Mouse (Mus musculus) left cerebral cortex, postnatal 14 days (tissue): Measurements from ENCODE around the gene Ppt2. TPM values are rescaled to one million over a fixed set of nuclear protein-coding genes. Genes with fewer than 3 reads are reported as not detected.

Experiments
- DNase-seq, 2 experiments: peaks; one replicate each; pipeline ENCODE4 v3.0.0; 2021 to 2022; ENCODE audit warnings: low spot score in 2 of 2, mixed read lengths in 1 of 2
- intact Hi-C: fragments of 180-260 bp; cut with DNase I; formaldehyde crosslinking; loops from one replicate; pipeline ENCODE4 v1.15.1; 2025
- total RNA-seq, 2 experiments: library from RNA; stranded (reverse); gene quantifications; 2 replicates each; pipeline ENCODE4 v1.2.3; 2021

The Ppt2 gene
- total RNA-seq, 2 experiments from 2014 or later: 39.3 to 45.7 TPM

DNA sequence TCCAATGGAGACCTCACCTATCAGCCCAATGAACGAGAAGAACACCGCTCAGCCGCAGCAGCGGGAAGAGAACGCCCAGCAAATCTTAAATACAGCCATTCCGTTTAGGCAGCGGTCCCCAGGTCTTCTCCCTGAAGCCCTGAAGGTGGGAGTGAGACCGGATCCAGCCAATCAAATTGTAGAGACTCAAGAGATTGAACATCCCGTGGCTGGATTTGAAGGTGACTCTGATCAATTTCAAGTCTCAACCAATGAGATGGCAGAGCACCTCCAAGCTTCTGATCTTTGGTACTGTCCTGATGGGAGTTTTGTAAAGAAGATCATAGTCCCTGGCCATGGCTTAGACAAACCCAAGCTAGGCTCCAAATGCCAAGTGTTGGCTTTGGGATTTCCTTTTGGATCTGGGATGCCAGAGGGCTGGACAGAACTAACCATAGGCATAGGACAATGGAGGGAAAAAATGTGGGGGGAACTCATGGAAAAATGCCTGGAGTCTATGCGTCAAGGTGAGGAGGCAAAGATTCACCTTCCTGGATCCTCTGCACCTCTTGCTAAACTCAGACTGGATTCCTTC lies 17.0 kb upstream of the Ppt2 start:
- intact Hi-C loops: no loop called here
- DNase-seq: no peak

DNA sequence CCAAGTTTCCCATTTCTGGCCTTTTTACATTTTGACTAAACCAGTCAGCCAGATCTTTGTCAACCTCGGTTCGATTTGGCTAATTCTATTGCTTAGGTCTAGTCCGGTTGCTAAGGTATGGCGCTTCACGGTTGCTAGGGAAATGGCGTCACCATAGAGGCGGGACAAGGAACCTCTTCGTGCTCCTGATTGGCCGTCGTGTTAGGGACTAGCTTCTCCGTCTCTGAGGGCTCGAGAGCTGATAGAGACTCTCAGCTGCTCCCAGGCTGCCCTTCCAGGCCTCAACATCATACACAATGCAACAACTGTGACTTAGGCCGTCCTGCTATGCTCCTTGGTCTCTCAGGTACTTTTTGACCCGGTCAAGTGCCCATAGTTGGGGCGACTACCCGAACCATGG lies 16.3 kb upstream of the Ppt2 start, which contains the start of gene Fkbpl:
TSS of gene Fkbpl (plus strand) at position 157 of the 400 bp plus-strand sequence.
- DNase-seq: peak; percentile 98
- intact Hi-C loops: no loop called here

DNA sequence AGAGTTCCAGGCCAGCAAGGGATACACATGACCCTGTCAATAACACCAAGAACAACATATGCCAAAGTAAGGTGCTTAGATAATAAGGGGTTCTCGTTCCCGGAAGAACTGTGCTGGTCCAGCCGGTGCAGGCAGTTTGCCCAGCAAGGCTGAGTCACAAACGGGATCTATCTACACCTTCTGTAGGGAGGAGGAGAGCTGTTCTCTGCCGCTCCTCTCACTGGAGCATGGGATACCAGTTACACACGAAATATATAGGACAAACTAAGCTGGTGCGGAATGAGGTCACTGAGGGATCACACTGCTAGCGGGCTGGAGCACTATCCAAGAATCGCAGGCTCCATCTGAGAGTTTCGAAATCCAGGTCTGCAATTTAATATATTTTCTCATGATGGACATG lies 15.6 kb upstream of the Ppt2 start:
- intact Hi-C loops: no loop called here
- no peak for DNase-seq

DNA sequence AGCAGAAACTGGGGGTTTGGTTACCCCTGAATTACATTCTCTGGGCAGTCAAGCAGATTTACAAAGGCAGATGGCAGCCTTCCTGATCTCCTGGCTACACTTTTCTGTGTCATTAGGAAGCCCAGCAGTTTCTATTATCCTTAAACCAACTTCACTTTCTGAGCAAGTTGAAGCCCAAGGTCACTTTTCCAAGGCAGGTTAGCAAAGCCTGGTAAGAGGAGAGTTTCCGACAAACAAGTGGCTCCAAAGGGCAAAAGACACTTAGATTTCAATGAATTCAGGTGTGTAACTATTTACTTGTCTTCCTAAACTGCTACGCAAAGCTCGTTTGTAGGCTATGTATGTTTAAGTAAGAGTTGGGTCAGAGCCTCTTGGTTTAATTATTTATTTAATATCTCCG lies 15.1 kb upstream of the Ppt2 start:
- intact Hi-C loops: no loop called here
- DNase-seq: no peak

DNA sequence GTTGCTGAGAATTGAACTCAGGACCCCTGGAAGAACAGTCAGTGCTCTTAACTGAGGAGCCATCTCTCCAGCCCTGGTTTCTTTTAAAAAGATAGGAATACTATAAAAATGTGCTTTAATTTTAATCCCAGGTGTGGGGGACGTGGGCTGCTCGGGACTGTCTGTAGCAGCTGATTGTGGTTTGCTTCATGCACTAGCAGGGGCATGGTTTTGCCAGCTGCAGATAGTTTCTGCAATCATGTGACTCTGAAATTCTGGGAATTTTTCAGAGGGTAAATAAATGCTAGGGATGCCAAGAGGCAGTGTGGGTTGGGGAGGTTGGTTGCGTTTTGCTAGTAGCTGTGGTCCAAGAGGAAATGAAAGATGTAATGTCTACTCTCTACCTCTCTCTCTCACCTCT lies 13.6 kb upstream of the Ppt2 start:
- intact Hi-C loops: no loop called here
- no peak for DNase-seq

DNA sequence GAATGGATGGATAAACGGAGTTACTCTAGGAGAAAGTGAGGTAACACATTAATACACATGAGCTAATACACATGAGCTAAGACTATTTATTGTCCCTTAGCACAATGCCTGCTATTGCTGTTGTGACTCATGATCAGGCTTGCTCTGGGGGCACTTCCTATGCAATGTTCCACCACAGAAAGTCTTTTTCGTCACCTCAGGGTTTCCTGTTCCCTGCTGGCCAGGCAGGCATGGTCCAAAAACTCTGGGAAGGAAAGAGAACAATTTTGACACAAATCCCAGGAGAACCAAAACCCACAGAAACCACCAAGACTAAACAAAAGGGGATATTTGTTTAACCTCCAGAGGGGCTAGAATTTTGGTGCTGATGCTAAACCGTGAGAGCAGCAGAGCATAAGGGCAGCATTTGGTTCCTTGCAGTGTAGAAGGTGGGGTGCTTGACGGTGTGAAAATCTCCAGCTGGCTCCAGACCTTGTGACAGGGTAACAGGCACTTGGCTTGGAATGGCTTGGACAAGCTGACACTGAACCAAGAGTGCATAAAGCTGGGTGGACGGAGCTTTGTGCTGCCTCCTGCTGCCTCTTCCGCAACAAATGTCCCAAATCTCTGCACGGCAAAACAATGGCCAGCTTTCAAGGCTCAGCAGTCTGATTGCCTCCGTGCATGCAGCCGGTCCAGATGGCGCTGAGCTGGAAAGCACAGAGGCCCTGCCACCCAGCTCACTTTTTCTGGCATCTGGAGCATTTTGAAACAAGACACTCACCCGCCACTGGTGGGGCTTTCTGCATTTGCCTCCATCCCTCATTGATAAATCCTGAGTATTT lies 12.7 kb upstream of the Ppt2 start:
- DNase-seq: peak in 1 of 2 experiments; percentile 58
- intact Hi-C loops: no loop called here

DNA sequence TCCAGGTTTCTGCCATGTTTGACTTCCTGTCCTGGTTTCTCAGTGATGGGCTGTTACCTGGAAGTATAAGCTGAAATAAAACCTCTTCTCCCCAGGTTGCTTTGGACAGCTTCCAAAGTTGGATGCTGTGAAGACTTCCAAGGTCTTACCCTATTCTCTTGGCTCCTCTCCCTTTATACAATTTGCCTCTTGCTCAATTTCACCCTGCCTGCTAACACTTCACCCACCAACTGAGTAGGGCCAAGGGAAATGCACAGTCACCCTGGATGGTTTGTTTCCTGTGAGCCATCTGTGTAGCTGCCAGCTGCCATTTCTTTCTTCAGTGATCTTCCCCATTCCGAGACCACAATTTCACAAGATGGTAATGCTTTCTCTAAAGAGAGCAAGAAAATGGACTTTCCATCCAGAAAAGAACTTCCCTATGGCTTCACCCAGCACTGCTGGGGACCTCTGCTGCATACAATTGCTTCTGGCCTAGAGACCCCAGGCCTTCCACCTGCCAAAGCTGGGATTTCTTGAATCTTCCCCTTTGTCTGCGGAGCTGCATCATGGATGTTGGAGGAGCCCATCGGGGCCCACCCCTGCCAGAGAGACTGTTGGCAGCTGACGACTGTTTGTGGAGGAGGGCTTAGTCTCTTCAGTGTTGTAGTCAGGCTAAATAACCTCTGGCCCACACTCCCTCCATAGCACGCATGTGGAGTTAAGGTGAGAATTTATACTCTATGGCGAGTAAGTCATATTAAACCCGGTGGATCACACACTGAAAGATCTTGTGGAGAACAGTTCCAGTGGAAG lies 11.3 kb upstream of the Ppt2 start:
- intact Hi-C loops: no loop called here
- DNase-seq: no peak

DNA sequence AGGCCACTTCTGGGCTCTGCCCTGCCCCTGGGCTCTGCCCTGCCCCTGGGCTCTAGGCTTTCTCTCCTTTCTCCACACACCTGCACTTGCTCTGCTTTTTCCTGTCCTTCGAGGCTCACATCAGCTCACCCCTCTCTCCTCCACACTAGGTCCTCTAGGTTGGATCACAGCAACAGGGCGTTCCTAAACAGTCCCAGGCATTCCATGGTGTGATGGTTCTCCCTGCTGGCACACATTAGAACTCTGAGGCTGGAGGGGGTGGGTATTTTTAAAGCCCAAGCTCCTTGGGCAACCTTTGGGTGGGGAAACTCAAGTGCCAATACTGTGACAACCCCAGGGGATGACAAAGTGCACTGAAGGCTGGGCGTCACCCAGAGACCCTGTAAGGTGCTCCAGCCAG lies 9.1 kb upstream of the Ppt2 start:
- intact Hi-C loops: no loop called here
- no peak for DNase-seq

DNA sequence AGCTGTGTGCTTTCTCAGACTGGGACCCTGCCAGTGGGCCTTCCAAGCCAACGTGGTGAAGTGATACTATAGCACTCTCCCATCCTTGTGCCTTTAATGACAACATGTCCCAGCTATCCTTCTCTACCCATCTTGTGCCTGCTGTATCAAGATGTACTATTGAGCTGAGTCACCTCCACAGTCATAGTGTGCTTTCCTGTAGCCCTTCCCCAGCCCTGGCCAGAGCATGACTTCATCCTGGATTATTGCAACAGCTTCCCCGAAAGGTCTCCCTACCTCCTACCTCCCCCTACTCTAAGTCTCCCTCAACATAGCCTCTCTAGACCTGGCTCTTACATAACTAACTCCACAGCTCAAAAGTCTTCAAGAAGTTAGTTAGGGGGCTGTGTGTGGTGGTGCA lies 7.4 kb upstream of the Ppt2 start:
- intact Hi-C loops: no loop called here
- no peak for DNase-seq

DNA sequence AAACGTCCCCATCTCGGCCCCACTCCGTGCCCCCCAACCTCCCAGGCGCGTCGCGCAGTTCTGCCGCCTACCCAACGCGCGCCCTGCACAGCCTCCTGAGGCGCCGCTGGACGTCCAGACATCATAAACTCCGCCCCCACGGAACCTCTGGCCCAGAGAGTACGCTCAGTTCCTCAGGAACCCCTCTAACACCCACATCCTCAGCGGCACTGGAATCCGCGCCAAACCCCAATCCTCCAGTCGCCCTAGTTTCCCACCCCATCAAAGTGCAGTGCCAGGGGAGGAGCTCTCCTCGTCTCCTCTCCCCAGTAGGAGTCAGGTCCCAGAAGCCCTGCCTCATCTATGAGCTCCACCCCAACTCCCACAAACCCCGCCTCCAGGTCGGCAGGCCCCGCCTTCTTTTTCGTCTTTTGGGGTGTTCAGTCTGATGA lies 4.0 kb upstream of the Ppt2 start:
- peak; percentile 83 to 87 for DNase-seq
- intact Hi-C loops: no loop called here

DNA sequence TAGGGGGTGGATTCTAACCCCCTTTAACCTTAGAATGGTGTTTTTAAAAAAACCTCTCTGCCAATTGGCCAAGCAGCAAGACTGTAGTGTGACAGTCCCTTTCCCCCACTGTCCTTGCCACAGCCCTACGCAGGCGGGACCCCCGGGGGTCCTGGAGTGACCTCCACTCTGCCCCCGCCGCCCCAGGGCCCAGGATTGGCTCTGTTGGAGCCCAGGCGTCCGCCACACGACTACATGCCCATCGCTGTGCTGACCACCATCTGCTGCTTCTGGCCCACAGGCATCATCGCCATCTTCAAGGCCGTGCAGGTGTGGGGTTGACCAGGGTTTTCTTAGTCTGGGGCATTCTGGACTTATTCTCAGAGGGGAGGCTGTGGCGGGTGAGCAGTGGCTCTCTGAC lies 3.3 kb upstream of the Ppt2 start:
- intact Hi-C loops: no loop called here
- no peak for DNase-seq

DNA sequence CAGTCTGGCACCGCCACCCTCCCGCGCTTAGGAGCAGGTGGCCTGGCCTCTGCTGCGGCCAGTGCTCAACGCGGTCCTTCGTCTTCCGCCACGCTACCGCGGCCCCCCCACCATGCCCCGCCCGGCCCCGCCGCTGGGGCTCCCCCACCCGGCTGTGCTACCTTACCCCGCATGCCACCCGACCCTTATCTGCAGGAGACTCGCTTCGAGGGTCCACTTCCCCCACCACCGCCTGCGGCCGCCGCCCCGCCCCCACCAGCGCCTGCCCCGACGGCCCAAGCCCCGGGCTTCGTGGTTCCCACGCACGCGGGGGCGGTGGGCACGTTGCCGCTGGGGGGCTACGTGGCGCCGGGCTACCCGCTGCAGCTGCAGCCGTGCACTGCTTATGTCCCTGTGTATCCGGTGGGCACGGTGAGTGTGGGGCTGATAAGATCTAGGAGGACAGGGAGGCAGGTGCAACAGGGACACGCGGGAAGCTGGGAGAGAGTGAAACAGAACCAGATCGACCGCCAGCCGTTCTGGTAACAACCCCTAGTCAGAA lies 2.5 kb upstream of the Ppt2 start:
- intact Hi-C loops: no loop called here
- peak in 1 of 2 experiments; percentile 43 for DNase-seq

DNA sequence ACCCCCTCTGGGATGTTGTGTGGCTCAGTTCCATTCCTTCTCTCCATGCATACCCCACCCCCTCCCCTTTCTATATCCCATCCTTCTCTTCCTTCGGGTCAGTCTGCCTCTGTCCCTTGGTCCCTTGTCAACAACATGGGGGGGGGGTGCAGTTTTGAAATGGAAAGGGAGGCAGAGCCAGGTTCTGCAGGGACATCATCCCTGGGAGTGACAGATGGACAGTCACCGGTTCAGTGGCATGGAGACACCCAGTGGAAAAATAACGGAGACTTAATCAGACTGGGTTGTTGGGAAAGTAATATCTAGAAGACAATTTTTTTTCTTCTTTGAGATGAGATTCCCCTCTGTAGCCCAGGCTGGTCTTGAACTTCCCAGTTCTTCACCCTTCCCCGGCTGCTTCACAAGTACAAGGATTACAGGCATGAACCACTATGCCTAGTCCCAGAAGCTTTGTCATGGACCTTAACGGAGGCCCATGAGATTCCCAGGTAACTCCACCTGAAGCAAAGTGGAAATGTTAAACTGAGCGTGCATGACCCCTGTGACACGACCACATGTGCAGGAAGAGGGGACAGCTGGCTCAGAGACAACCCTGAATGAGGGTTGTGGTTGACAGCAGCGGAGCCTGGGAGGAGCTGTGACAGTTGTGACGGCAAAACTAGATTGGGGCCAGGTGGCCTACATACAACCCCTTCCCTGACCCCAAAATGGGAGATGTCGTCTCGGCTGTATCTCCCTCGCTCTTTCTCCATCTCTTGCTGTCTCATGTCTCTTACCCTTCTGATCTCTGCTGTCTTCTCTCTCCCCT lies 1.7 kb upstream of the Ppt2 start:
- intact Hi-C loops: loop anchor here (10.0 kb wide), 1 partner anchor 185 kb away; no protein-coding TSS in a partner anchor
- DNase-seq: no peak

DNA sequence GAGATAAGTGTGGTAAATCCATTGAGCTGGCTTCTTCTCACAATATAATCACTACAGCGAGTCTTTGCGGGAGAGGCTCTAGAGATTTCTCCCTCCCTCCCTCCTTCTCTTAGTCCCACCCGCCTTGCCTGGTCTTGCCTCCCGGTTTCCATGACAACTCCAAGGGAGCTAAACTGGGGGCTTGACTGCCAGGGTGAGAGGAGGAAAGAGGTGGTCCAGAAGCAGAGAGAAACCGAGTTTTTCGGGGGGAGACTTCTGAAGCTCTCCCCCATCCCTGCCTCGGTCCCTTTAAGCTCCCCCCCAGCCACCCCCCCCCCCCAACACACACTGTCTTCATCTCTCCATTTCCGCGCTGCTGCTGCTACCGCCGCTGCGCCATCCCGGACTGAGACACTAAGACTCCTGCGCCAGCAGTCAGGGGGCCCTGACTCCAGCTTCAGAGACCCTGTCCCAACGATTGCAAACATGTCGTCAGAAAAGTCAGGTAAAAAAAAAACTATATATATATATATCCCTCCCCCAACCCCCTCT lies 976 bp upstream of the Ppt2 start, which contains the start of gene Prrt1:
TSS of gene Prrt1 (plus strand) at position 313 of the 531 bp plus-strand sequence.
- intact Hi-C loops: loop anchor here (10.0 kb wide), 1 partner anchor 184 kb away; no protein-coding TSS in a partner anchor

DNA sequence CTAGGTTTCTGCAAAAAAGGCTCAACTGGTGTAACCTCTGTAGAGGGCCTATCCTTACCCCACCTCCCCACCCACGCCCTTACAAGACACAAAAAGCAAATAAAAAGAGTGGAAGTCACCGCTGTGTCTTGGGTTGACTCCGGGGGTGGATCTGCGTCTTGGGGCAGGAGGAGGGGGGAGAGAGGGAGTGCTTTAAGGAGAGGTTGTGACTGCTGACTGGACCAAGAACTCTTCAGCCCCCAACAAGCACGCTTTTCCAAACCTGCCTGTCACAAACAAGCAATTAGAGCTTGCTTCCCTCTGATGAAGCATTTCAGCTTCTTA lies 296 bp upstream of the Ppt2 start:
- intact Hi-C loops: loop anchor here (10.0 kb wide), 1 partner anchor 184 kb away; no protein-coding TSS in a partner anchor
- no peak for DNase-seq

More for the DNA sequence above, 976 bp upstream of the Ppt2 start, which contains the start of gene Prrt1:
- DNase-seq: peak; percentile 73 to 83

DNA sequence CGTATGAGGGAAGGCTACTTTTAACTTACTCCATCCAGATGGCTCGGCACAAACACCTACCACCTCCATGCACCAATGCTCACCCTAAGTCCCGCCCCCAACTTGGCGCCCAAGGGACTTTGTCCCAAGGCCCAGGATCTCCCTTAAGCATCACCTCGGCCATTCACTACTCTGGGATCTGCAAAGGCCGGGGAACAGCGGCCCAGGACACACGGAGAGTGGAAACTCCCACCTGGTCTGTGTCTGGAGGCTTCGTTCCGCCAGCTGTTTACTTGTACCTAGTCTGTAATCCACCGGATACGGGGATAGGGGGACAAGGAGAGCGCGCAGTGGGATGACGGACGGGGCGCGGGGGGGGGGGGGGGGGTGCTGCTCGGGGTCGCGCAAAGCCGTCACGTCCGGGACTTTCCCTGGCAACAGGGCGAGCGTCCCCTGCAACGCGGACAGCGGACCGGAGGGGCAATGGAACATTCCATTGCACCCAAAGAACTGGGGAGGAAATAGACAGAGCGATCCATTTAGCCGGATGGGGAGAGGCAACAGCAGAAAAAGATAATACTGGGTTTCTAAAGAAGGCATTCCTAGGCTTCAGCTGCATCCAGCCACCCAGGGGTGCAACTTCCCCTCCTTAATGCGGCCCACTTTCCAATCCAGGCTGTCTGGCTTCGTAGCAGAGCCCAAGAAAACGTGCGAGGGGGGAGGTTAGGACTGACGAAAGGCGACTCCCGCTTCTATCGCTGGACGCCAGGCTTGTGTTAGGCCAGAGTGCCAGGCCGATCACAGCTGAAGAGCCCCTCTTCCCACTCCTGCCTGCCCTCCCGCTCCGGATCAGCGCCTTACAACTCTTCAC lies 992 bp downstream of the Ppt2 start:
- DNase-seq: peak; percentile 86 to 94
- intact Hi-C loops: loop anchor here (10.0 kb wide), 1 partner anchor 183 kb away; no protein-coding TSS in a partner anchor

DNA sequence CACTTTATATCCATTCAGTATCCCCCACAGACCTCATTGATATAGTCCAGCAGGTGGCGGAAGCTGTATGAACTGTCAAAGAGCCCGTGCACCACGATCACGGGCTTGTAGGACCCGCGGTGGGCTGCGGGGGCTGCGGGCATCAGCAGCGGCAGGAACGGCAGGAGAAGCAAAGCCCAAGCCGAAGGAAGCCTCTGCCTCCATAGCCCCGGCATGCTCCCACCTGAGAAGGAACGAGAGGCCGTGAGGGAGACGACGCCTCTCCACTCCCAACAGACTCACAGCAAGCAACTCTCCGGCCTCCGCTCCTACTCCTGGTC lies 1.6 kb downstream of the Ppt2 start:
- intact Hi-C loops: loop anchor here (10.0 kb wide), 1 partner anchor 182 kb away; no protein-coding TSS in a partner anchor
- DNase-seq: no peak
